Mouse (Mus musculus) brown adipose tissue, adult 24 weeks (tissue): Measurements from ENCODE around the gene Mrpl14. TPM values are rescaled to one million over a fixed set of nuclear protein-coding genes. Genes with fewer than 3 reads are reported as not detected.

Experiments used
- H3K27ac ChIP-seq: fragments of 200-500 bp; replicated peaks from 2 replicates; pipeline ENCODE4 v1.5.1; 2012; ENCODE audit warnings: low read depth, mild to moderate bottlenecking, low read length
- H3K4me1 ChIP-seq: fragments of 200-500 bp; 2 replicates; pipeline ENCODE4 v1.6.1; 2012; ENCODE audit warnings: low read length, mixed read lengths; ENCODE audit not compliant: control insufficient read depth, insufficient read depth, insufficient read length
- H3K4me3 ChIP-seq: fragments of 200-500 bp; 2 replicates; pipeline ENCODE4 v1.5.1; 2012; ENCODE audit warnings: low read depth, mild to moderate bottlenecking, low read length, moderate library complexity; ENCODE audit not compliant: insufficient read depth
- polyA plus RNA-seq: library from polyadenylated mRNA; stranded (reverse); fragments of >200 nt; gene quantifications from 2 replicates; pipeline ENCODE4 v1.2.4, GENCODE M21; 2012; ENCODE audit not compliant: missing spikeins, insufficient read depth, insufficient read length

Gene Mrpl14
- polyA plus RNA-seq, 1 experiment = 175 TPM

GRCm38 (mm10) chr17:45745629-45746028, 59.5 kb downstream of the Mrpl14 start:
- Histone ChIP-seq H3K4me3 (no peak overlapping the region), H3K27ac (no peak overlapping the region), H3K4me1 (no peaks in the 10 kb centered on the region)

DNA sequence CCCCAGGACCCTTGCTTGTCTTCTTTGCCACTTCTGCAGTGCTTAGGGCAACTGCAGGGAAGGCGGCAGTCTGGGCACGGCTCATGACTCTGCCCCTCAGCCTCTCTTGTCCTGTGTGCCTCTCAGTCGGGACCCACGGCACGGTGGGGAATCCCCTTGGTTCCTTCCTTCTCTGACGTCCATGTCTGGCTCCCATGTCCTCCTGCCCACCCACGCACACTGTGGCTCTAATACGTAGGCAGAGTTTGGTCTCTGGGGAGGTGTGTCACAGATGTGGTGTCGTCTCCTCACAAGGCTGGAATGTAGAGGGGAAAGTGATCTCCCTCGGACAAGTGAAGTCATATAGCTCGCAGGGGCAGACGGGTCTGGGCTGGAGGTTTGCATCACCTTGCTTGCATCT, 60.6 kb downstream of the Mrpl14 start:
- H3K4me1 ChIP-seq = no peaks in the 10 kb centered on the region
- H3K27ac ChIP-seq = no peak overlapping the region
- no peak overlapping the region for H3K4me3 ChIP-seq

DNA sequence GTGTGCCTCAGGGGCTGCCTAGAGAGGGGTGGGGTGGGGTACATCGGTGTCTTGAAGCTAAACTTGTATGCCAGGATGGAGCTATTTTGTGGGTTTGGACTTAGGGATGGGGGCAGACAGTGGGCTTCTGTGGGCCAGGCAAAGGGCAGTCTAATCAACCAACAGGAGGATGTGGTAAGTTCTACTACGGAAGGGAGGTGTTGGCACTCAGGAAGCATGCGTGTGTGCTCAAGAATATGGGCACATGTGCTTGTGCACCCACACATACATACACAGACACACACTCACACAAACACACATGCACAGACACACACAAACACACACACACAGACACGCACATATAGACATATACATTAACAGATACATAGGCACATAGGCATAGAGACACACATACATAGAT, 61.2 kb downstream of the Mrpl14 start:
- H3K27ac ChIP-seq = no peak overlapping the region

More for the DNA sequence above, 61.2 kb downstream of the Mrpl14 start:
- Histone ChIP-seq H3K4me3 (no peak overlapping the region), H3K4me1 (no peaks in the 10 kb centered on the region)

Other genes starting within 250 kb of the Mrpl14 start
- not detected in 2 replicates for gene Spats1, start 210.9 kb upstream of the Mrpl14 start, polyA plus RNA-seq
- gene Aars2, start 179.5 kb upstream of the Mrpl14 start, polyA plus RNA-seq = 16.0 and 16.1 TPM in 2 replicates
- gene Tcte1, start 162.9 kb upstream of the Mrpl14 start, polyA plus RNA-seq = not detected in 2 replicates
- not detected in 2 replicates for gene Tmem151b, start 136.6 kb upstream of the Mrpl14 start, polyA plus RNA-seq
- 1.4 and 1.6 TPM in 2 replicates for gene Nfkbie, start 130.6 kb upstream of the Mrpl14 start, polyA plus RNA-seq
- 17.0 and 36.4 TPM in 2 replicates for gene Slc35b2, start 122.4 kb upstream of the Mrpl14 start, polyA plus RNA-seq
- gene Hsp90ab1, start 113.1 kb upstream of the Mrpl14 start, polyA plus RNA-seq = 869 and 998 TPM in 2 replicates
- gene Slc29a1, start 86.7 kb upstream of the Mrpl14 start, polyA plus RNA-seq = 32.8 and 56.5 TPM in 2 replicates
- not detected in 2 replicates for gene Mymx, start 84.2 kb upstream of the Mrpl14 start, polyA plus RNA-seq
- not detected in 2 replicates for gene Capn11, start 27.0 kb upstream of the Mrpl14 start, polyA plus RNA-seq
- 14.2 and 24.2 TPM in 2 replicates for gene Tmem63b, start 583 bp downstream of the Mrpl14 start, polyA plus RNA-seq
- gene 1600014C23Rik, start 47.5 kb downstream of the Mrpl14 start, polyA plus RNA-seq = not detected in 2 replicates